Mouse (Mus musculus) forebrain, embryonic 11.5 days (tissue): ENCODE measurements around the gene Crlf1. TPM values are rescaled to one million over a fixed set of nuclear protein-coding genes. Genes with fewer than 3 reads are reported as not detected.

Experiments used
- ATAC-seq: fragments of 200-750 bp; cut with Nextera tagmentation; replicated peaks from 2 replicates; pipeline ENCODE4 v1.8.0; 2017; ENCODE audit warnings: moderate TSS enrichment; ENCODE audit not compliant: low FRiP score
- DNase-seq: peaks from one replicate; pipeline ENCODE4 v3.0.0-alpha.2; 2017; ENCODE audit warnings: low spot score
- H3K27ac ChIP-seq: fragments of 300-500 bp; sonication (generic); 2 replicates; pipeline ENCODE4 v1.5.1; 2014; ENCODE audit warnings: low read depth, low read length
- H3K27me3 ChIP-seq: fragments of 300-500 bp; sonication (generic); 2 replicates; pipeline ENCODE4 v1.6.1; 2014; ENCODE audit warnings: mild to moderate bottlenecking, low read length, mixed read lengths; ENCODE audit not compliant: control insufficient read depth, insufficient read depth
- H3K36me3 ChIP-seq: fragments of 300-500 bp; sonication (generic); 2 replicates; pipeline ENCODE4 v1.6.1; 2014; ENCODE audit warnings: mild to moderate bottlenecking, low read length, moderate library complexity, mixed read lengths; ENCODE audit not compliant: control insufficient read depth, insufficient read depth
- H3K4me1 ChIP-seq: fragments of 300-500 bp; sonication (generic); replicated peaks from 2 replicates; pipeline ENCODE4 v1.6.1; 2014; ENCODE audit warnings: low read length, mixed read lengths; ENCODE audit not compliant: control insufficient read depth, insufficient read depth
- H3K4me2 ChIP-seq: fragments of 300-500 bp; sonication (generic); 2 replicates; pipeline ENCODE4 v1.6.1; 2014; ENCODE audit warnings: low read depth, mild to moderate bottlenecking, low read length, moderate library complexity, mixed read lengths; ENCODE audit not compliant: severe bottlenecking
- H3K4me3 ChIP-seq: fragments of 300-500 bp; sonication (generic); 2 replicates; pipeline ENCODE4 v1.5.1; 2014; ENCODE audit warnings: low read depth, low read length
- H3K9ac ChIP-seq: fragments of 300-500 bp; sonication (generic); 2 replicates; pipeline ENCODE4 v1.6.1; 2014; ENCODE audit warnings: low read length
- H3K9me3 ChIP-seq: fragments of 300-500 bp; sonication (generic); 2 replicates; pipeline ENCODE4 v1.6.1; 2016; ENCODE audit warnings: low read length, mixed read lengths; ENCODE audit not compliant: control insufficient read depth
- WGBS: fragments of 180-500 bp; shearing (Covaris S2); extraction: QIAGEN DNeasy Blood & Tissue Kit; methylation state at CpG from one replicate; pipeline ENCODE4 v1.1.7; 2014; 5-methylcytosine and 5-hydroxymethylcytosine counted together
- polyA plus RNA-seq: library from polyadenylated mRNA; unstranded; fragments of >200 nt; fragmentation: Nextera tagmentation; extraction: Ambion mirVana; gene quantifications from 2 replicates; pipeline ENCODE4 v1.2.1, GENCODE M21; 2014

Gene Crlf1
- polyA plus RNA-seq, 1 experiment from 2014 or later: 10.9 TPM

- WGBS: 82% methylated on average over 3 of the region's 3 CpGs
- H3K27me3 ChIP-seq: no peaks in the 10 kb centered on the region
- H3K4me2 ChIP-seq: no peak overlapping the region
- H3K4me3 ChIP-seq: no peak overlapping the region
- H3K36me3 ChIP-seq: no peaks in the 10 kb centered on the region
- DNase-seq (no peak), ATAC-seq (no peak)
- H3K4me1 ChIP-seq: no peaks in the 10 kb centered on the region
- H3K27ac ChIP-seq: no peak overlapping the region
- H3K9ac ChIP-seq: no peak overlapping the region
- H3K9me3 ChIP-seq: no peaks in the 10 kb centered on the region
Observed at GRCm38 (mm10) chr8:70458462-70458861, 34.5 kb upstream of the Crlf1 start.

- H3K9ac ChIP-seq: no peak overlapping the region
- no peak overlapping the region for H3K4me3 ChIP-seq
- 95% methylated on average over 2 of the region's 2 CpGs for WGBS
- no peak overlapping the region for H3K4me2 ChIP-seq
- H3K36me3 ChIP-seq: no peaks in the 10 kb centered on the region
- DNase-seq: no peak
- no peak for ATAC-seq
- H3K27me3 ChIP-seq: no peaks in the 10 kb centered on the region
- H3K27ac ChIP-seq: no peak overlapping the region
- no peaks in the 10 kb centered on the region for H3K4me1 ChIP-seq
- no peaks in the 10 kb centered on the region for H3K9me3 ChIP-seq
Observed at GRCm38 (mm10) chr8:70459636-70460035, 33.3 kb upstream of the Crlf1 start.

DNA sequence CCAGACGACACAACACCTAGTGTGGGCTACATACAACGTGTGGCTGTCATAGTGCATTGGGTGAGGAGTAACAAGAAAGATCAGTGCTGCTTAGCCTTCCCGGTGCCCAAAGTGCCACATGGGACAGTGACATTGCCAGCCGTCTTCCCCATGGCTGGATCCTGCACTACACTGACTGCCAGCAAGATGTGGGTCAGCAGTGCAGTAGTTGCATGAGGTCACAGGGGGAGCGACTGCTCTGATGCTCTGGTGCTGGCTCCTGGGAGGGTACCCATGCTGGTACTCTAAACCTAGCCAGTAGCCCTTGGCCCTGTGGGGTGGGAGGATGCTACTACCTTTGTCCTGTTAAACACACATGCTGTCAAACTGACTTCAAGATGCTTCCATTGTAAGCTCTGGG, 32.8 kb upstream of the Crlf1 start:
- H3K4me1 ChIP-seq: no peaks in the 10 kb centered on the region
- WGBS: 95% methylated on average over 5 of the region's 5 CpGs
- no peaks in the 10 kb centered on the region for H3K27me3 ChIP-seq
- no peaks in the 10 kb centered on the region for H3K9me3 ChIP-seq
- no peak for ATAC-seq
- H3K36me3 ChIP-seq: no peaks in the 10 kb centered on the region
- no peak overlapping the region for H3K9ac ChIP-seq
- no peak for DNase-seq
- H3K27ac ChIP-seq: no peak overlapping the region
- H3K4me2 ChIP-seq: no peak overlapping the region
- no peak overlapping the region for H3K4me3 ChIP-seq

DNA sequence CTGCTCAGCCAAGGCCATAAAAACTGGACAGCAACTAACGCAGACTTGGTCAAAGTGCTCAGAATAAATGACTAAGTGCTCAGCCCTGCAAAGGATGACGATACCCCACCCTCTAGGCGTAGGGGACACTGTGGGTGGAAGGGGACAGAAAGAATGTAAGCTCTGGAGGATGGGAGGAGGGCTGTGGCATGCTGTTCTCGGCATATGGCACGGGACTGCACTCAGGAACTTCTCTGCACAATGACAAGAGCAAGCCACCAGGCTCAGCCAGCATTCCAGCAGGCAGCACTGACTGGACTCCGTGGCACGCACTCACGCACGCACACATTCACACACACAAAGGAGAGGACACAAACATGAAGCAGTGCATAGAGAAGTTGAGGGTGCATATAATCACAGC, 32.4 kb upstream of the Crlf1 start:
- Histone ChIP-seq H3K4me2 (no peak overlapping the region), H3K4me1 (no peaks in the 10 kb centered on the region), H3K27ac (no peak overlapping the region), H3K4me3 (no peak overlapping the region), H3K27me3 (no peaks in the 10 kb centered on the region), H3K9me3 (no peaks in the 10 kb centered on the region), H3K9ac (no peak overlapping the region), H3K36me3 (no peaks in the 10 kb centered on the region)
- ATAC-seq (no peak), DNase-seq (no peak)
- 84% methylated on average over 9 of the region's 9 CpGs for WGBS

- no peak for ATAC-seq
- Histone ChIP-seq H3K4me2 (no peak overlapping the region), H3K27ac (no peak overlapping the region), H3K4me1 (no peaks in the 10 kb centered on the region), H3K27me3 (no peaks in the 10 kb centered on the region), H3K4me3 (no peak overlapping the region), H3K9ac (no peak overlapping the region), H3K9me3 (no peaks in the 10 kb centered on the region), H3K36me3 (no peaks in the 10 kb centered on the region)
- DNase-seq: no peak
- 90% methylated on average over 16 of the region's 16 CpGs for WGBS
Observed at GRCm38 (mm10) chr8:70461765-70462515, 31.0 kb upstream of the Crlf1 start.

- no peak overlapping the region for H3K4me3 ChIP-seq
- H3K27me3 ChIP-seq: no peaks in the 10 kb centered on the region
- H3K36me3 ChIP-seq: no peaks in the 10 kb centered on the region
- H3K9ac ChIP-seq: no peak overlapping the region
- ATAC-seq (no peak), DNase-seq (no peak)
- WGBS: 97% methylated on average over 8 of the region's 8 CpGs
- no peaks in the 10 kb centered on the region for H3K4me1 ChIP-seq
- no peaks in the 10 kb centered on the region for H3K9me3 ChIP-seq
- no peak overlapping the region for H3K4me2 ChIP-seq
- H3K27ac ChIP-seq: no peak overlapping the region
Observed at GRCm38 (mm10) chr8:70462516-70462813, 30.5 kb upstream of the Crlf1 start.

DNA sequence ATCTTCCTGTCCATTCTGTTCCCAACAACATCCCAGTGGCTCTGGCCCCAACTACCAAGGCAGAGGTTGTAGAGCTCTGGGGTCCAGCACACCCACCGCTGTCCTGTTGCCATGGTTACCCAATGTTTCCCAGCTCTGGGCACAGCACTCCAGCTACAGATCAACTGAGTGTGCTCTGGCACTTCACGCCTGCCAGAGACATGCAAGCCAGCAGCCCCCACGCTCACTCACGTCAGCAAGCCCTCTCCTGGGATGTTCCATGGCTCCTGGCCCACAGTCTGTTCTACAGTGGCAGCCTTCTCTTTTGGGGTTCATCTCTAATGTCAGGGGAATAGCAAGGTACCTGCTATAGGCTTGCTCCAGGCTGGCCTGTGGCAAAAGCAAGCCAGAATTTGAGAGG, 29.7 kb upstream of the Crlf1 start:
- H3K27me3 ChIP-seq: no peaks in the 10 kb centered on the region
- H3K4me1 ChIP-seq: no peaks in the 10 kb centered on the region
- DNase-seq (no peak), ATAC-seq (no peak)
- H3K4me2 ChIP-seq: no peak overlapping the region
- H3K4me3 ChIP-seq: no peak overlapping the region
- H3K36me3 ChIP-seq: no peaks in the 10 kb centered on the region
- H3K9me3 ChIP-seq: no peaks in the 10 kb centered on the region
- H3K27ac ChIP-seq: no peak overlapping the region
- no peak overlapping the region for H3K9ac ChIP-seq
- WGBS: 80% methylated on average over 4 of the region's 4 CpGs

- H3K27me3 ChIP-seq: no peaks in the 10 kb centered on the region
- no peaks in the 10 kb centered on the region for H3K4me1 ChIP-seq
- H3K9ac ChIP-seq: no peak overlapping the region
- ATAC-seq: no peak
- no peaks in the 10 kb centered on the region for H3K36me3 ChIP-seq
- 93% methylated on average over 6 of the region's 6 CpGs for WGBS
- no peak overlapping the region for H3K4me2 ChIP-seq
- H3K27ac ChIP-seq: no peak overlapping the region
- DNase-seq: no peak
- H3K4me3 ChIP-seq: no peak overlapping the region
- no peaks in the 10 kb centered on the region for H3K9me3 ChIP-seq
Observed at GRCm38 (mm10) chr8:70464162-70464561, 28.8 kb upstream of the Crlf1 start.

DNA sequence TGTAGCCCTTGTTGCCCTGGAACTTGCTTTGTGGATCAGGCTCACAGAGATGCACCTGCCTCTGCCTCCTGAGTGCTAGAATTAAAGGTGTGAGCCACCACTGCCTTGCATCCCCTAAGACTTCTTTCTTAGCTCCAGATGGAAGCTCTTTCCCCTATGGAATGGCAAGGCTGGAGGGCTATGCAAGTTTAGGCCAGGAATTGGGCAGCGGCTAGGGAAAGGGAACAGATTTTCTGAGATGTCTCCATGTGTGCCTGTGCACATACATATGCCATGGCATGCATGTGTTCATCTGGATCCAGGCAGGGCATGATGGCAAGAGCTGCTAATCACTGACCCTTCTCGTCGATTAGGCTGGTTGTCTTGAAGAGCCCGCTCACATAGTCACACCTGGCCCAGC, 27.3 kb upstream of the Crlf1 start:
- Histone ChIP-seq H3K4me2 (no peak overlapping the region), H3K27ac (no peak overlapping the region), H3K36me3 (no peaks in the 10 kb centered on the region), H3K9ac (no peak overlapping the region), H3K4me3 (no peak overlapping the region), H3K9me3 (no peaks in the 10 kb centered on the region), H3K4me1 (no peaks in the 10 kb centered on the region; the same call in 1 of the 2 replicates), H3K27me3 (no peaks in the 10 kb centered on the region)
- ATAC-seq (no peak), DNase-seq (no peak)
- 95% methylated on average over 4 of the region's 4 CpGs for WGBS
